15 mouse cellular contexts compared by ENCODE assay signal in the genomic region with DNA sequence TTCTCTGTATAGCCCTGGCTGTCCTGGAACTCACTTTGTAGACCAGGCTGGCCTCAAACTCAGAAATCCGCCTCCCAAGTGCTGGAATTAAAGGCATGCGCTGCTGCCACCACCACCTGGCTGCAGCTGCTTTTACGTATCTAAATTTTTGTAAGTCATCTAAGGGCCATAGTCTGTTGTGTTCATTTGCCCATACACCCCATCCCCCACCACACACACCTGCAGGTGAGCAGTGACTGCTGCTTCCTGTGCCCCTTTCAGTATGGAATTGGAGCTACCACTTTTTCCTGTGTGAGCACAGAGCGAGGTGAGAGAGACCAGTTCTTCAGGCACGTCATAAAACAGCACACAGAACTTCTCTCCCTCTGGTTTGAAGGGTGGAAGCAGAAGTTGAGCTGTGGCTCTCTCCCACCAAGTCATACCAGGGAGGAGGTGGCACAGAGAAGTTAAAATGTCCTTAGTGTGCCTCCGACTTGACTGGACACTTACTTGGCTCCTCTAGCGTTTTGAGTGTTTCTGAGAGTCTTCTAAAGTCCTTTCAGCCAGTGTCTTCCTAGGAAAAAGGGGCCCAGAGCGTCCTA. TPM values are rescaled to one million over a fixed set of nuclear protein-coding genes. Genes with fewer than 3 reads are reported as not detected.
A peak's percentile ranks its signal among the peaks of the same experiment; 100 is the strongest.
DNase-seq lines count a peak whose midpoint lies in the region; ATAC-seq and TF ChIP-seq lines count a peak whose summit lies in the region.
"Had no signal": no experiment of that assay in that cellular context is flagged by ENCODE, and none has a peak within 500 bp of the region (broad histone marks: within the 10 kb centered on the region; RNA-seq: fewer than 3 reads in every experiment).

No protein-coding gene starts in this region.

- 70% methylated on average over 8 of the region's 8 CpGs for WGBS in heart, embryonic 10.5 days
- 57% methylated on average over 8 of the region's 8 CpGs for WGBS in liver, postnatal 0 days (ENCODE audit: insufficient replicate concordance)
- WGBS in limb, embryonic 12.5 days, result 60% methylated on average over 8 of the region's 8 CpGs
- 15% methylated on average over 8 of the region's 8 CpGs for WGBS in thymus, adult 2 months
- WGBS in forebrain, embryonic 12.5 days, result 83% methylated on average over 8 of the region's 8 CpGs

- TF ChIP-seq POLR2A in thymus, adult 2 months (IDR thresholded peaks at IDR 0.05; ENCODE audit: control insufficient read depth, extremely low read depth, insufficient read depth, low read length, poor library complexity), result no peak

- no peak for ATAC-seq in liver, postnatal 0 days
- ATAC-seq in limb, embryonic 12.5 days (ENCODE audit: insufficient number of reproducible peaks, insufficient read depth, low FRiP score, low TSS enrichment, low read depth), result no peak
- ATAC-seq in forebrain, embryonic 12.5 days (ENCODE audit: low FRiP score), result no peak
- ATAC-seq: forebrain, embryonic 15.5 days; inflammation-experienced regulatory T-cells, adult 6 months had no signal

- no peak overlapping the region for H3K4me3 ChIP-seq in heart, embryonic 10.5 days
- H3K4me3 ChIP-seq in liver, postnatal 0 days (ENCODE audit: low read depth, low read length), result no peak overlapping the region
- H3K4me3 ChIP-seq in limb, embryonic 12.5 days (replicated peaks), result no peak overlapping the region
- H3K4me3 ChIP-seq in thymus, adult 2 months (ENCODE audit: control insufficient read depth, insufficient read depth, low read length), result no peak overlapping the region
- H3K4me3 ChIP-seq in forebrain, embryonic 12.5 days (replicated peaks), result no peak overlapping the region
- H3K4me3 ChIP-seq: forebrain, embryonic 15.5 days had no signal

- H3K4me1 ChIP-seq in heart, embryonic 10.5 days, result peaks cover 21% of the 10 kb centered on the region
- peaks cover 12% of the 10 kb centered on the region; the same call in 1 of the 2 replicates for H3K4me1 ChIP-seq in liver, postnatal 0 days (ENCODE audit: insufficient read depth)
- peaks cover 24% of the 10 kb centered on the region for H3K4me1 ChIP-seq in limb, embryonic 12.5 days (replicated peaks)
- peaks cover 57% of the 10 kb centered on the region for H3K4me1 ChIP-seq in thymus, adult 2 months (replicated peaks; ENCODE audit: control insufficient read depth, insufficient read depth, low read length)
- peaks cover 7% of the 10 kb centered on the region for H3K4me1 ChIP-seq in forebrain, embryonic 12.5 days
- H3K4me1 ChIP-seq: forebrain, embryonic 15.5 days had no signal

- no peak for TF ChIP-seq EP300 in liver, postnatal 0 days (IDR thresholded peaks at IDR 0.05; ENCODE audit: low read depth)

- no peak for TF ChIP-seq CTCF in liver, postnatal 0 days (IDR thresholded peaks at IDR 0.05; ENCODE audit: low read depth)
- no peak for TF ChIP-seq CTCF in thymus, adult 2 months (IDR thresholded peaks at IDR 0.05; ENCODE audit: borderline replicate concordance, control insufficient read depth, extremely low read depth, insufficient read depth, low read length, poor library complexity)

- H3K9ac ChIP-seq in liver, postnatal 0 days (replicated peaks), result no peak overlapping the region
- H3K9ac ChIP-seq in limb, embryonic 12.5 days (replicated peaks), result no peak overlapping the region
- H3K9ac ChIP-seq in forebrain, embryonic 12.5 days, result no peak overlapping the region
- H3K9ac ChIP-seq: forebrain, embryonic 15.5 days had no signal

- no peaks in the 10 kb centered on the region for H3K36me3 ChIP-seq in heart, embryonic 10.5 days
- no peaks in the 10 kb centered on the region for H3K36me3 ChIP-seq in liver, postnatal 0 days (replicated peaks; ENCODE audit: insufficient read depth, low read length)
- no peaks in the 10 kb centered on the region for H3K36me3 ChIP-seq in limb, embryonic 12.5 days
- no peaks in the 10 kb centered on the region for H3K36me3 ChIP-seq in thymus, adult 2 months (ENCODE audit: control insufficient read depth, insufficient read depth, low read length)
- H3K36me3 ChIP-seq in forebrain, embryonic 12.5 days (replicated peaks), result no peaks in the 10 kb centered on the region
- H3K36me3 ChIP-seq: forebrain, embryonic 15.5 days had no signal

- peaks cover 5% of the 10 kb centered on the region; the same call in 1 of the 2 replicates for H3K27me3 ChIP-seq in heart, embryonic 10.5 days (ENCODE audit: insufficient read depth, poor library complexity, severe bottlenecking)
- no peaks in the 10 kb centered on the region for H3K27me3 ChIP-seq in liver, postnatal 0 days (ENCODE audit: insufficient read depth, low read length)
- no peaks in the 10 kb centered on the region for H3K27me3 ChIP-seq in limb, embryonic 12.5 days
- no peaks in the 10 kb centered on the region for H3K27me3 ChIP-seq in thymus, adult 2 months (ENCODE audit: control insufficient read depth, insufficient read depth, low read length)
- H3K27me3 ChIP-seq in forebrain, embryonic 12.5 days, result no peaks in the 10 kb centered on the region
- H3K27me3 ChIP-seq: forebrain, embryonic 15.5 days had no signal

- DNase-seq in heart, embryonic 10.5 days (ENCODE audit: low spot score), result peak; percentile 60
- DNase-seq in heart, postnatal 4 days, result no peak
- no peak for DNase-seq in liver, postnatal 0 days
- no peak for DNase-seq in liver
- DNase-seq in thymus, adult 2 months, result peak; percentile 76
- no peak for DNase-seq in frontal cortex, postnatal 36 days (ENCODE audit: low spot score in 2 of 2)
- DNase-seq: adrenal gland, postnatal 14 days; gastrocnemius, postnatal 10 days; heart, postnatal 36 days; layer of hippocampus, adult 9-11 months; right cerebral cortex, postnatal 14 days had no signal

- H3K27ac ChIP-seq in heart, embryonic 10.5 days, result peak overlapping the region; percentile 59; the same call in 1 of the 2 replicates
- peak overlapping the region; percentile 30; the same call in 1 of the 2 replicates for H3K27ac ChIP-seq in liver, postnatal 0 days (ENCODE audit: low read depth)
- H3K27ac ChIP-seq in limb, embryonic 12.5 days, result peak overlapping the region; percentile 53
- peak overlapping the region; percentile 94 for H3K27ac ChIP-seq in thymus, adult 2 months (ENCODE audit: control insufficient read depth, insufficient read depth, low read length)
- no peak overlapping the region for H3K27ac ChIP-seq in forebrain, embryonic 12.5 days
- H3K27ac ChIP-seq: forebrain, embryonic 15.5 days had no signal

- H3K4me2 ChIP-seq in liver, postnatal 0 days (ENCODE audit: low read depth, low read length), result no peak overlapping the region
- H3K4me2 ChIP-seq in limb, embryonic 12.5 days, result no peak overlapping the region
- H3K4me2 ChIP-seq in forebrain, embryonic 12.5 days, result no peak overlapping the region
- H3K4me2 ChIP-seq: forebrain, embryonic 15.5 days had no signal

- no peaks in the 10 kb centered on the region for H3K9me3 ChIP-seq in heart, embryonic 10.5 days
- no peaks in the 10 kb centered on the region for H3K9me3 ChIP-seq in liver, postnatal 0 days (ENCODE audit: low read length)
- no peaks in the 10 kb centered on the region for H3K9me3 ChIP-seq in limb, embryonic 12.5 days
- H3K9me3 ChIP-seq in forebrain, embryonic 12.5 days, result no peaks in the 10 kb centered on the region
- H3K9me3 ChIP-seq: forebrain, embryonic 15.5 days had no signal

RNA-seq across cellular contexts. Expression of a gene that starts 36.4 kb away (rescaled TPM):
- polyA plus RNA-seq in heart, embryonic 10.5 days (2016; fragmentation: Nextera tagmentation; extraction: Ambion mirVana), result 12.7 and 17.0 TPM in 2 replicates
- total RNA-seq in heart, postnatal 4 days (2021), result 10 to 100 TPM; 32.5 to 37.1 TPM
- polyA plus RNA-seq in liver, postnatal 0 days (2015; fragmentation: Nextera tagmentation; extraction: Ambion mirVana), result 2.8 and 3.6 TPM in 2 replicates
- 49.6 and 51.9 TPM in 2 replicates for polyA plus RNA-seq in limb, embryonic 12.5 days (2016; fragmentation: Nextera tagmentation; extraction: Ambion mirVana)
- 31.7 and 33.9 TPM in 2 replicates for polyA plus RNA-seq in thymus, adult 2 months (2012; rRNA removed)
- polyA plus RNA-seq in forebrain, embryonic 12.5 days (2016; fragmentation: Nextera tagmentation; extraction: Ambion mirVana), result 10.2 and 11.4 TPM in 2 replicates

Comparison
In these comparisons a context has a peak if more than half of its experiments do, and no peak if none do; other contexts are left out.
1. DNase-seq: peak in heart, embryonic 10.5 days (single experiment) and thymus, adult 2 months (single experiment); none in heart, postnatal 4 days (single experiment), liver, postnatal 0 days (single experiment), liver (single experiment) and frontal cortex, postnatal 36 days (0 of 2).